Mouse (Mus musculus) cerebellum, adult 11-12 months (tissue): ENCODE data around the gene Kif2a.
"Not testable (repeated sequence)": the region's sequence is repeated elsewhere in the genome, so short reads cannot be mapped to it uniquely, and the experiment has no call there.

Experiments used
- DNase-seq: peaks from one replicate; pipeline ENCODE4 v3.0.0; 2022

The Kif2a gene

DNA sequence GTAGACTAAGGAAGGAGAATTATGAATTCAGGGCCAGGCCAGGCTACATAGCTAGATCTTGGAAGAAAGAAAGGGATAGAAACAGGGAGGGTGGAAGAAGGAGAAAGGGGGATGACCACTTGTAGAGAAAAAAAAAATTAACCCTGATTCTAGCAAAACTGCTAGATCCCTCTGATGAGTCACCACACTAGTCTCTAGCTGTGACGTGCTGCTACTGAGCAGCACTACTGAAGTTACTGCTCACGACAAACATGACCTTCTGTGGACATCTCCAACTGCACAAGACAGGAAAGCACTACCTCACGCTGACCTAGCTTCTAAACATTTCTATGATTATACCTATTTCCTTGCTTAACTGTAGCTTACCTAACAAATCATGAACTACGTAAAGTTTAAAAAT lies 93.6 kb downstream of the Kif2a start:
- no peak for DNase-seq

DNA sequence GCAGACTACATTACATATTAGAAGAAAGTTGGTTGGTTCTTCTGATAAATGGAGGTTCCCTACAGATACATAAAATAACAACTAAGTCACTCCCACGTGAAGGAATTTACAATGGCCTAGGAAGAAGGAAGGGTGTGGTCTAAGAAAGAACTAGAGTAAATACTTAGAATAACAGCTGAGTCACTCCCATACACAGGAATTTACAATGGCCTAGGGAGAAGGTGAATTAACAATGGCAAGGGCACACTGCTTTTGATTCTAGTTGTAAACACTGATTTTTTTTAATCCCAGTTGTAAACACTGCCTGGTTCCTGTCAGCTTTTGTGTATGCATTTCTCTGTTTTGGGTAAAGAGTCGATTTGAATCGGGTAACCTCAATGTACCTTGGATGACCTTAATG lies 96.0 kb downstream of the Kif2a start:
- not testable (repeated sequence) for DNase-seq

DNA sequence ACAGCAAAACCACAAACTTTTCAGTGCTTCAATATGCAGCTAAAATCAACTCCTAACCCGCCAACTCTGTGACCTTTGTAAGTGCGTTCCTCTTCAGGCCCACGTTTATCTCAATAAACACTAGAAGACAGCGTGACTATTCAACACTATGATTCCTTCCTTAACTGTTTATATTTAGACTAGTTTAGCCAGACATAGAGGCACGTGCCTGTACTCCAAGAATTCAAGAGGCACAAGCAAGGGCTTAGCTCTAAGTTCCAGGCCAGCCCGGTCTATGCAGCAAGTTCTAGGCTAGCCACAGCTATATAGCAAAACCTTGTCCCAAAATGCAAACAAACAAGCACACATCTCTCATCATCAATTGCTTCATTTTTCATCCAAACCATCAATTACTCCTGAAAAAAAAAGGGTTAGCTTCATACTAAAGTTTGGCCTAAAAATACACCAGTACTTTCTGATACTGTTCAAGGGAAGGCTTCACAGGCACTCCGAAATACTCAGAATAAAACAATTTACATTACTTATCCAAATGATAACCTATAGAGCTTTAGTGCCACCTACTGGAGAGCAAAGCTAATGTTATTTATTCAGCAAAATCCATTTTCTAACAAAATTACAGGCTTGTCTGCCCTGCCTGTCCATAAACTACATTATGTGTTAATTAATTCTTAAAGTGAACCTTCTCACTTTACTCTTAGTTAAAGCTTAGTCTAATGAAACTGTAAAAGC lies 103.4 kb downstream of the Kif2a start:
- DNase-seq = no peak

DNA sequence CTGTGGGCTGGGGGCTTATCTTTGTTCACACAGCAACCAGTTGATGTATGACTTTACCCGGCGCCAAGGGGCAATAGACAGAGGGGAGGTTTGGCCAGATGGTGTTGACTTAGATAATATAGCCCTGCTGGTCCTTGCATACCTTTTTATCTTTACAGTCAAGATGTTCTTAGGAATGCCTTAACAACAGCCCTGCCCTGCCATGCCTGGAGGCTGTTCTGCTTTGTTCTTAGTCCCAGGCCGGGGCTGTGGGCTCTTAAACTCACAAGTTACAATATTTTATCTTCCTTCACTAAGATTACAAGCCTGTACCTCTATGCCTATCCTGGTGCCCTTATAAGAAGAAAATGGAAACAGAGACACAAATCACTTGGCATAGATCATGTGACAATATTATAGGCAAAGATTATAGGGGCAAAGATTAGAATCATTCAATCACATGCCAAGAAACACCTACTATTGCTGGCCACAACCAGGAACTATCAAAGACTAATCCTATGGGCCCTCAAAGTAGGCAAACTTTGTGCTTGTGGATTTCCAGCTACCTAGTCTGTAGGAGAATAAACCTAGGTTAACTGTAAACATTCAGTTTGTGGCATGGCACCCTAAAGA lies 108.7 kb downstream of the Kif2a start:
- no peak for DNase-seq

DNA sequence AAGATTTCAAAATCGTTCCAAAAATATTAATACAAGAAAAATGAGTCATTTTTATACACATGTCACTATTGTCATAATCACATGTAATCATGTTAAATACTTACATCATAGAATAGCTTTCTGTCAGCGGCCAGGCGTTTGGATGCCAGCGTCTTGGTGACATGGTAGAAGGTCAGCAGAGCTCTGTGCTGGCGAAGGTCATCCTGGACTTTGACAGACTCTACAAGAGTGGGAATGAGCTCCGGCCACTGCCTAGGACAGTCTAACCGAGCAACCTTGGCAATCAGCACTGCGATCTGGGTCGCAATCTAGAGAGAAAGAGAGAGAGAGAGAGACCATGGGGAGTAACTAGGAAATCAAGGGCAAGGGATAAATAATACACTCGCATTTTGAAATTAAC lies 111.8 kb downstream of the Kif2a start:
- no peak for DNase-seq
